Mouse (Mus musculus) CD4-positive helper T cell, adult 2 months (primary cell): Measurements from ENCODE around the gene Snap47.
"Not testable (repeated sequence)": the region's sequence is repeated elsewhere in the genome, so short reads cannot be mapped to it uniquely, and the experiment has no call there.

Experiments used
- DNase-seq: peaks from one replicate; pipeline ENCODE4 v3.0.0-alpha.2; 2012; ENCODE audit warnings: low read depth, missing footprints, low spot score

The Snap47 gene

DNA sequence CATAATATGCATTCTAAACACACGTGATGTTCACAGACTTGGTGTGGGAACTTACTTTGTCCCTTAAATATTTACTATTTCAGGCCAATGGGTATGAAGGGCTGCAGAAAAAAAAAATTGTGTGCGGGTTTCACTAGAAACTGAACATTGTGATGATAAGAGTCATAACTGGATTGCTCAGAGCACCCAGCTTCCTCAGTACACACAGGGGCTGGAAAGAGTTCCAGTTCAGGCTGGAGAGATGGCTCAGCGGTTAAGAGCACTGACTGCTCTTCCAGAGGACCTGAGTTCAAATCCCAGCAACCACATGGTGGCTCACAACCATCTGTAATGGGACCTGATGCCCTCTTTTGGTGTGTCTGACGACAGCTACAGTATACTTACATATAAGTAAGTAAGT, 83.0 kb downstream of the Snap47 start:
- not testable (repeated sequence) for DNase-seq

DNA sequence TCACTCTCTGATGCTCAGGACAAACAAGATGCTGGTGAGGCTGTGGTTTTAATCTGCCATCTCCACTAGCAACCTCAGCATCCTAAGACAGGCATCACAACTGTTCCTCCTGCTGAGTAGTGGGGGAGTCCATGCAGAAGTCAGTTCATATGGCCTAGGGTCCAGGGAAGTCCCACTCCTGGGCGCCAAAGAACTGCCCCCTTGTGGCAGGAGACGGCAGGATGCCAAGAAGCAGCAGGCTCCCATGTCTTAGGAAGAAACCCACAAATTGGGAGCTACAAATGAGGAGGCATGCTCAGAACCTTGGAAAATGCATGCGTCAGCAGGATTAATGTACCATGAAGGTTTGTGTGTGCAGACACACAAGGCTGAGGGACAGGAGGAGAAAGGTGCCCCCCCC, 84.4 kb downstream of the Snap47 start:
- DNase-seq: no peak

DNA sequence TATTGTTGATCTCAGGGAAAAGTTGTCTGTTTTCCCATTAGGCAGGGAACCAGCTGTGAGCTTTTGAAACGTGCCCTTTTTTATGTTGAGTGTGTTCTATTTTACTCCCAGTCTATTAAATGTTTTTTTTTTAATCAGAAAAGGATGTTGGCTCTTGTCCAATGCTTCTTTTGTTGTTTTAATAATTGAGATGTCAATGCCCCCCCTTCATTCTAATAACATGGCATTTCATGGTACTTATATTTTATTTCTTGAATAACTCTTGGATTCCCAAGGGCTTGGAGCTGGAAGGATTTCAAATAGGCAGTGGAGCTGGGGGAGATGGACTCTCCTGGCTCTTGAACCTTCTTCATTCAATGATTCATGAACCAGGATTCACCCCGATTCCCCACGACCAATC, 85.0 kb downstream of the Snap47 start:
- no peak for DNase-seq

DNA sequence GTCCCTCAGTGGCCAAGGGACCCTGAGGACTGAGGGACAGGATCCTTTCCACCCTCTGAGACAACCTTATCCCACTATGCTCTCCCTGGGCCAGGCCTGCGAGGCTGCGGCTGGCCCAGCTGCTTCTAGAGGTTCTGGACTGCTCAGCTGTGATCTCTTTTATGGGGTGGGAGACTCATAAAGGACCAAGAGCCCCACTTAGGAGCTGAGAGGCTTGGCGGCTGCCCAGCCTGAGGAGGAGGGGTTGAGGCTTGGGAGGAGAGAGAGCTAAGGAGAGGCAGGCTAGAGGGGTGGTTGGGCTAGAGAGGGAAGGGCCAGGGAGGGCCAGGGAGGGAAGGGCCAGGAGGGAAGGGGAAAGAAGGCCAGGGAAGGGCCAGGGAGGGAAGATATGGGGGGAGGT, 86.6 kb downstream of the Snap47 start:
- DNase-seq: no peak

DNA sequence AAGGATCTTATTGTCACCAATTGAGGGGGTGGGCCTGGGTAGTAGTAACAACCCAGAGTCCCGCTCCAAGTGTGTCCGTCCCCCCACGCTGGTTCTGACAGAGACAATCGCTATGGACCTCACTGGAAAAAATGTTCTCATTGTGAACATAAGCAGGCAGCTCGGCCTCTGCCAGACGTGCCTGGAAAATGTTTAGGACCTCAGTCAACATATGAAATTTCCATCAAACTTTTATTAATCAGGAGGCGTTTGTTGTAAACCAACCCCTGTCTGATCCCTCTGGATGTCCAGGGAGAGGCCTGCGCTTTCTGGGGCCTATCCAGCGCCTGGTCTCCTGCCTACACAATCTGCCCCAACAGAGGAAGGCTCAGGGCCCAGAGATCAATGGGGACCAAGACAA, 87.0 kb downstream of the Snap47 start:
- DNase-seq: no peak

DNA sequence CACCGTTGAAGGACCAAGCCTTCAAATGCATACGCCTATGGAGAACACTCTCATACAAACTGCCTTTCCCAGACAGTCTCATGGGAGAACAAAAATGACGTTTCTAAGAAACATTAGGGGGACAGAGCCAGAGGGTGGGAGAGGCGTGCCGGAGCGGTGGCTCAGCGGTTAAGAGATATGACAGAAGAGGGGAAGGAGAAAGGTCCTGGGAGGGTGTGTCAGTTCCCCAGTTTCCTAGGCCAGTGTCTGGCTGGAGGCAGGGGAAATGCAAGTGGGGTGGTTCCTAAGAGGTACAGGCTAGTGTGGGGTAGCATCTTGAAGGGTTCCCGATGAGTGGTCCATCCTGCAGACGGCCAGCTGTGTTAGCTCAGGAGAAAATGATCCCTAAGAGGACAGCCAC, 89.7 kb downstream of the Snap47 start:
- DNase-seq: no peak
